Mouse (Mus musculus) neural tube, embryonic 10.5 days (tissue): Measurements from ENCODE around the gene B3gnt4.

Experiments used
- DNase-seq: peaks from one replicate; pipeline ENCODE4 v3.0.0-alpha.2; 2017; ENCODE audit warnings: low spot score; ENCODE audit errors: extremely low spot score

B3gnt4 gene

GRCm38 (mm10) chr5:123525916-123526495 is 15.7 kb downstream of the B3gnt4 start:
- no peak for DNase-seq

DNA sequence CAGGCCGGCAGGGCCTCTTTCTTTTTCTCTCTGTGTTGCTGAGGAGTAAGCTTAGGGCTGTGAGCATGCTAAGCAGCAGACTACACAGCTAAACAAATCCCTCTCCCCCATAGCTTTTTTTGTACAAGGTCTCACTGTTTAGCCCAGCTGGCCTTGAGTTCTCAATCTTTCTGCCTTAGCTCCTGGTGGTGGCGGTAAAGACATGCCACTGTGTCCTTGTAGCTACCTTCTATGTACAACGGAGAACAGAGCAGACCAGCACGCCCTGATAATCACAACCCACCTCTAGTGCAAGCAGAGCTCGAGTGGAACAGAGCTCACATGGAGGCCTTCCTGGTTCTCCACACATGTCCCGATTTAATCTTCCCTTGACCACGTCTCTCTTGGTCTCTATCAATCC is 18.4 kb downstream of the B3gnt4 start:
- no peak for DNase-seq

DNA sequence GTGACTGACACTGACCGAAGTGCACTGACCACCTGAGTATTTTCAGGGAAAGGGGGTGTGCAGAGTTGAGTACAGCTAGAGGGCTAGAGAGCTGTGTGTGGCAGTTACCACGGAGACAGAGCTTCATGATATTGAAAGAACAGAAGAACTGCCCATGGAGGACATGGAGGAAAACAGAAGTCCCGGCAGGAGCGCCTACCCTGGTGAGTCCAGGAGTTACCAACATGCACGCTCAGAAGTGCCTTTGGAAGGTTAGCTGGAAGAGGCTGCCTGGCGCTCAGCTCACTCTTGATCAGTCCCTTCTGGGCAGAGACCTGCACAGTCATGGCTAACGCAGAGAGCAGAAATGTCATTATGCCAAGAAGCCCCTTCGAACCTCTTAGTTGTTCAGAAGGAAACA is 19.8 kb downstream of the B3gnt4 start:
- no peak for DNase-seq

DNA sequence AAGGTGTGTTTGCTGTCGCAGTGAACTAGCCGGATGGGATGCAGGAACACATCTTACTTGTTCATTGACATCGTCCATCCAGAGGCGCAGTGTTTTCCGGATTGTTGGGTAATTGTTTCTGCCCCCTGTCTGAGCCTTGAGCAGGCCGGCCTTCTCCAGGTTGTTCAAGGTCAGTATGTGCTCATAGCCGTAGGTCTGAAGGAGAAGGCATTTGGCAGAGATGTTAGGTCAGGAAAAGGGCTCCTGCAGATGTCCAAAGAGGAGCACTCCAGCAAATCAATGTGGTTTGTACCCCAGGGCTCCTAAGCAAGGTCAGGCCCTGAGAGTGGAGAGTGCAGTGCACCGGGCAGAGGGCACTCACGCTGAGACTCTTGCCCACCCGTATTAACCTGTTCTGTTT is 23.5 kb downstream of the B3gnt4 start:
- no peak for DNase-seq

DNA sequence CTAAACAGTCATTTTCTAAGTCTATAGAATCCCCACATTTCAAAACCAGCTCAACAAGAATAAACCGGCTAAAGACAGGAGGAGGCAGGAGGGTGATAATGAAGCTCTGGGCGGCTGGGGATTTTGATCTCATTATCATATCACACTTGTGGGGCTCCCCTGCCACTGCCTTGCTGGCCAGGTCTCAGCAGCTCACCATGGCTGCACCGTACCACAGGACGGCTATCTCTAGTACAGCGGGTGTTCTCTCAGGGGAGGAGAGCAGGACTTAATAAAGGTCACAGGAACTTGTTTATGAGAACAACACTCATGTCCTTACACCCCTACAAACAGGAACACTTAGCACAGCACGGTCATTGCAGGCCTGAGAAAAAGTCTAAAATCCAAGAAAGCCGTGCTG is 45.4 kb downstream of the B3gnt4 start:
- no peak for DNase-seq

- no peak for DNase-seq
Measured at GRCm38 (mm10) chr5:123556451-123556850, 46.2 kb downstream of the B3gnt4 start.

DNA sequence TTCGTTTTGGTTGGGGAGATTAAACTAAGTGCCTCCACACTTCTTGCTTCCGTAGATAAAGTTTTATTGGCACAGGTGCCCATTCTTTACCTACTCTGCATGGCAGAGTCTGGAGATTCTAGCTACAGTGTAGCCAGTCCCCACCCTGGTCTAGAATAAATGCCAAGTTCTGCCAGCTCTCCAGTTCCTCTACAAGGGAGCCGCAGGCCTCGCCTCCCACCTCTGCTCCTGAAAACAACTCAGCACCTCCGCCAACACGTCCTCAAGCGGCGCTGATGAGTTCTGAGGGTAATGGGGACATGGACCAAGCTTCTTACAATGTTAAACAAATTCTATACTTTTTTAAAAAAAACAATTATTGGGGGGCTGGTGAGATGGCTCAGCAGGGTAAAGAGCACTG is 49.3 kb downstream of the B3gnt4 start:
- no peak for DNase-seq

DNA sequence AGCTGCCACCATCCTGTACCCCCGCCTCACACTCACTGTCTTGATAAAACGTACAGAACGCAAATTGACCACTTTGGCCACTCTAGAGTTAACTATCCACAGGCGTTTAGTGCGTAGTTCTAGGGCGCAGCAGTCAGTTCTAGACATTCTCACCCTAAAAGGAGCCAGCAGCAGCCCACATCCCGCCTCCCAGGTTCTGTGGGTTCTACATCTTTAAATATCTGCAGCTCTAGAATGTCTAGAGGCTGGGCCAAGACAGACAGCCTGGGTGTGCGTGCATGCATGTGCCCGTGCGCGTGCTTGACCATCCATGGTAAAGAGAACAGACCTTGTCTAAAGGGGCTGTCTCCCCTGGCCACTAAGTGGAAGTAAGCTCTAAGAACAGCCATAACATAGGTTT is 50.9 kb downstream of the B3gnt4 start:
- DNase-seq = no peak
